Mouse (Mus musculus) spleen, postnatal 4 days (tissue): ENCODE data around the gene Cyp19a1.

ENCODE experiments used
- DNase-seq, 2 experiments: peaks; one replicate each; pipeline ENCODE4 v3.0.0; 2022; ENCODE audit warnings: low spot score in 2 of 2

The Cyp19a1 gene

GRCm38 (mm10) chr9:54268010-54268409, at the start of gene Cyp19a1:
Gene Cyp19a1 (minus strand): TSS chr9:54268110.
- no peak for DNase-seq

- no peak for DNase-seq
Observed at GRCm38 (mm10) chr9:54316363-54316762, 48.5 kb upstream of the Cyp19a1 start.

- no peak for DNase-seq
Observed at GRCm38 (mm10) chr9:54308751-54309358, 40.9 kb upstream of the Cyp19a1 start.

- no peak for DNase-seq
Observed at GRCm38 (mm10) chr9:54308209-54308608, 40.3 kb upstream of the Cyp19a1 start.

- DNase-seq = no peak
Observed at GRCm38 (mm10) chr9:54301255-54301654, 33.3 kb upstream of the Cyp19a1 start.

- no peak for DNase-seq
Observed at GRCm38 (mm10) chr9:54299792-54300191, 31.9 kb upstream of the Cyp19a1 start.

GRCm38 (mm10) chr9:54299389-54299788, 31.5 kb upstream of the Cyp19a1 start:
- no peak for DNase-seq

- DNase-seq = no peak
Observed at GRCm38 (mm10) chr9:54287804-54288203, 19.9 kb upstream of the Cyp19a1 start.

- no peak for DNase-seq
Observed at GRCm38 (mm10) chr9:54286331-54286987, 18.5 kb upstream of the Cyp19a1 start, which contains the start of gene Gldn. Gene Gldn (plus strand): TSS chr9:54286486.

- DNase-seq = no peak
Observed at GRCm38 (mm10) chr9:54279046-54279589, 11.2 kb upstream of the Cyp19a1 start.

GRCm38 (mm10) chr9:54275283-54275682, 7.4 kb upstream of the Cyp19a1 start:
- DNase-seq = no peak

- no peak for DNase-seq
Observed at GRCm38 (mm10) chr9:54270889-54271288, 3.0 kb upstream of the Cyp19a1 start.

- DNase-seq = no peak
Observed at GRCm38 (mm10) chr9:54269987-54270386, 2.1 kb upstream of the Cyp19a1 start.

GRCm38 (mm10) chr9:54264754-54265153, 3.2 kb downstream of the Cyp19a1 start:
- DNase-seq = no peak

GRCm38 (mm10) chr9:54244869-54245665, 22.8 kb downstream of the Cyp19a1 start:
- DNase-seq = no peak

GRCm38 (mm10) chr9:54227580-54227979, 40.3 kb downstream of the Cyp19a1 start:
- no peak for DNase-seq

- DNase-seq = no peak
Observed at GRCm38 (mm10) chr9:54216511-54216910, 51.4 kb downstream of the Cyp19a1 start.

GRCm38 (mm10) chr9:54214881-54215280, 53.0 kb downstream of the Cyp19a1 start:
- DNase-seq = no peak

GRCm38 (mm10) chr9:54194790-54195189, 73.1 kb downstream of the Cyp19a1 start:
- no peak for DNase-seq

- DNase-seq = no peak
Observed at GRCm38 (mm10) chr9:54191435-54191834, 76.5 kb downstream of the Cyp19a1 start.

GRCm38 (mm10) chr9:54182484-54182883, 85.4 kb downstream of the Cyp19a1 start:
- no peak for DNase-seq

- DNase-seq = no peak
Observed at GRCm38 (mm10) chr9:54181330-54181729, 86.6 kb downstream of the Cyp19a1 start.
